Mouse (Mus musculus): ENCODE data around the gene Sema3e. TPM values are rescaled to one million over a fixed set of nuclear protein-coding genes. Genes with fewer than 3 reads are reported as not detected.

Gene Sema3e
- polyA plus RNA-seq, 1 experiment from 2014 or later, result 1.9 TPM

DNA sequence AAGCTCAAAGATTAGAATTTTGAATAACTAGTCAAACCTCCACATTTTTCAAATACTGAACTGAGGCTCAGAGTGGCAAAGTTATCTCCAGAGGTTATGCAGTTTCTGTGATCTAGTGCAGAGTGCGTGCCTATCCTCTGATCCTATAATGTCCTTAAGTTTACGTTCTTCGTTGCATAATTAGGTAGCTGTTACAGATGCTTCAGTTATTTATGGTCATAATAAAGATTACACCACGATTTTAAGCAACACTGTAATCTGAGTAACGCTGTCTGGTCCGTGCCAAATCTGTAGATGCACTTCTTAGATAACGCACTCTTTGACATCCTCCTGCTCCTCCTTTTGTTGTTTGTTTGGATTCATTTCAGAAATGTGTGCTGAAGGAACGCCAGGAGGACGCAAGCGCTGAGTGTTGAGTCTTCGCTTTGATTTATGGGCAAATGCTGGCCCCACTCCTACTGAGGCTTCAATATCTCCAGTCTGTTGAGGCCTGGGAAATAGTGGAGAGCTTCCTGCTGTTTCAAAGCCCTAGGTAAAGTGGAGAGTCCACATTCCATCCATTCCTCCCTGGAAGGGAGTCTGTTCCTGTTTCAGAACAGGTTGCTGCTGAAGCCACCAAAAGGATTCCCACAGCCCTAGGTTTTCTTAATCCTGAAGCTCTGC, 32.2 kb upstream of the Sema3e start:
- no peaks in the 10 kb centered on the region for H3K9me3 ChIP-seq (replicated peaks; ENCODE audit: control insufficient read depth, low read length)
- H3K36me3 ChIP-seq (replicated peaks; ENCODE audit: control insufficient read depth, insufficient read depth, low read depth, low read length), result no peaks in the 10 kb centered on the region
- DNase-seq (ENCODE audit: low spot score) (no peak), ATAC-seq (replicated peaks; ENCODE audit: insufficient number of reproducible peaks, low FRiP score, low TSS enrichment, low read depth) (no peak)
- no peak overlapping the region for H3K27ac ChIP-seq (replicated peaks; ENCODE audit: low read depth, low read length)
- no peak overlapping the region for H3K4me3 ChIP-seq (ENCODE audit: low read depth, low read length)
- no peaks in the 10 kb centered on the region for H3K4me1 ChIP-seq (ENCODE audit: control insufficient read depth, insufficient read depth, low read length)
- no peak overlapping the region for H3K9ac ChIP-seq (replicated peaks; ENCODE audit: low read length)
- H3K4me2 ChIP-seq (ENCODE audit: low read depth, low read length), result no peak overlapping the region
- no peaks in the 10 kb centered on the region for H3K27me3 ChIP-seq (ENCODE audit: control insufficient read depth, insufficient read depth, low read length)
- WGBS, result 60% methylated on average over 11 of the region's 11 CpGs

DNA sequence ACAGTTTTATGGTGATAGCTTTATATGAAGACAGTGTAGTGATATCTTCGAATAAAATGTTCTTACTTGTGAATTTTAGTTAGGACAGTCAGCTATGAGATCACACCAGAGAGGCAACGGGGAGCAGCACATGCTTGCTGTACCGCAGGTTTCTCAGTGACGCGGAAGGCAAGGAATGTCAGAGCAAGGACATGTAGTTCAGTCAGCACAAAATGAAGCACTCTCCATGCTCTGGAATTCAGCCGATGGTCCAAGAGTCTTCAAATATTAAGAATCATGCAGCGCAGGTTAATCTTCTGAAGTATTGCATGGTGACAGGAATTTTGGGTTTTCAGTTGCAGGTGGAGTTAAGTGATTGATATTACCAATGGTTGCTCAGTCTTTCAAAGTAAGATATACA, 3.3 kb downstream of the Sema3e start:
- Histone ChIP-seq H3K9me3 (replicated peaks; ENCODE audit: control insufficient read depth, low read length) (no peaks in the 10 kb centered on the region), H3K4me3 (ENCODE audit: low read depth, low read length) (no peak overlapping the region), H3K36me3 (replicated peaks; ENCODE audit: control insufficient read depth, insufficient read depth, low read depth, low read length) (no peaks in the 10 kb centered on the region), H3K4me2 (ENCODE audit: low read depth, low read length) (no peak overlapping the region), H3K27me3 (ENCODE audit: control insufficient read depth, insufficient read depth, low read length) (peaks cover 5% of the 10 kb centered on the region), H3K4me1 (ENCODE audit: control insufficient read depth, insufficient read depth, low read length) (no peaks in the 10 kb centered on the region), H3K9ac (replicated peaks; ENCODE audit: low read length) (no peak overlapping the region), H3K27ac (replicated peaks; ENCODE audit: low read depth, low read length) (no peak overlapping the region)
- DNase-seq (ENCODE audit: low spot score) (no peak), ATAC-seq (replicated peaks; ENCODE audit: insufficient number of reproducible peaks, low FRiP score, low TSS enrichment, low read depth) (no peak)
- WGBS, result 88% methylated on average over 7 of the region's 7 CpGs

DNA sequence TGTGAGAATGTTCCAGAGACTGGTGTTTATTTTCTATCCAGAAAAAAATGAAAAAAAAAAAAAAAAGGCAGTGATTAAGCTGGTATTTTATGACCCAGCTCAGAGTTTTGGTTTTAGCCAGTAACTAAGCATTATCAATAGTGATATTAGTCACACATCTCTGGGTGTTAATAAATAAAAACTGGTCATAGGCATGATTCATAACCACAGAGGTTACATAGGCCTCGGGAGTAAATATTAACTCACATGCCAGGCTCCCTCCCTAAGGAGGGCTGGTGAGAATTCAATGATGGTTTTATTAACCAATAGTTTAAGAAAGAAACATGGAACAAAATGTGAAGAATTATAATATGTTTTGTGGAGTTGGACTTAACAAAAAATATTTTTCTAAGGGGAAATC, 5.7 kb downstream of the Sema3e start:
- DNase-seq (ENCODE audit: low spot score) (no peak), ATAC-seq (replicated peaks; ENCODE audit: insufficient number of reproducible peaks, low FRiP score, low TSS enrichment, low read depth) (no peak)
- Histone ChIP-seq H3K4me3 (ENCODE audit: low read depth, low read length) (no peak overlapping the region), H3K36me3 (replicated peaks; ENCODE audit: control insufficient read depth, insufficient read depth, low read depth, low read length) (no peaks in the 10 kb centered on the region), H3K9me3 (replicated peaks; ENCODE audit: control insufficient read depth, low read length) (no peaks in the 10 kb centered on the region), H3K4me2 (ENCODE audit: low read depth, low read length) (no peak overlapping the region), H3K9ac (replicated peaks; ENCODE audit: low read length) (no peak overlapping the region), H3K27me3 (ENCODE audit: control insufficient read depth, insufficient read depth, low read length) (peaks cover 2% of the 10 kb centered on the region; the same call in 1 of the 2 replicates), H3K4me1 (ENCODE audit: control insufficient read depth, insufficient read depth, low read length) (no peaks in the 10 kb centered on the region), H3K27ac (replicated peaks; ENCODE audit: low read depth, low read length) (no peak overlapping the region)
- WGBS, result 84% methylated on average over 1 of the region's 1 CpGs

DNA sequence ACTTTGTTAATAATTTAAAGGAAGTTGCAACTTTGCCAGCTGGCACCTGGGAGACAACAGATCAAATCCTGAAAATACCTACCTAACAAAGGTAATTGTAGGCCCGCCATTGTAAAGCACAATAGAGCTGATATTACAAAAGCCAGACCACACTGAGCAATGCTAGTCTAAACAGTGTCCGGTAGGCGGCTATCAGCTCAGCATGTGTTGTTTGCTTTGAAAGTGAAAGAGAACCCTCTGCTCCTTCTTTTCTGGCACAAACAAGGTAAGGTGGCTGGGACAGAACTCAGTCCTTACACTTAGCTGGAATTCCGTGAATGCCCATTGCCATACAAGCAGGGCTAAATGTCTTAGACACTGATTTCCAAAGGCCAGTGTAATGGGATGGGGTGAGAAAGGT, 7.0 kb downstream of the Sema3e start:
- H3K4me1 ChIP-seq (ENCODE audit: control insufficient read depth, insufficient read depth, low read length), result no peaks in the 10 kb centered on the region
- no peak overlapping the region for H3K4me3 ChIP-seq (ENCODE audit: low read depth, low read length)
- ATAC-seq (replicated peaks; ENCODE audit: insufficient number of reproducible peaks, low FRiP score, low TSS enrichment, low read depth) (no peak), DNase-seq (ENCODE audit: low spot score) (no peak)
- no peak overlapping the region for H3K9ac ChIP-seq (replicated peaks; ENCODE audit: low read length)
- H3K36me3 ChIP-seq (replicated peaks; ENCODE audit: control insufficient read depth, insufficient read depth, low read depth, low read length), result no peaks in the 10 kb centered on the region
- H3K4me2 ChIP-seq (ENCODE audit: low read depth, low read length), result no peak overlapping the region
- no peaks in the 10 kb centered on the region for H3K9me3 ChIP-seq (replicated peaks; ENCODE audit: control insufficient read depth, low read length)
- 24% methylated on average over 4 of the region's 4 CpGs for WGBS
- no peak overlapping the region for H3K27ac ChIP-seq (replicated peaks; ENCODE audit: low read depth, low read length)
- H3K27me3 ChIP-seq (ENCODE audit: control insufficient read depth, insufficient read depth, low read length), result no peaks in the 10 kb centered on the region

DNA sequence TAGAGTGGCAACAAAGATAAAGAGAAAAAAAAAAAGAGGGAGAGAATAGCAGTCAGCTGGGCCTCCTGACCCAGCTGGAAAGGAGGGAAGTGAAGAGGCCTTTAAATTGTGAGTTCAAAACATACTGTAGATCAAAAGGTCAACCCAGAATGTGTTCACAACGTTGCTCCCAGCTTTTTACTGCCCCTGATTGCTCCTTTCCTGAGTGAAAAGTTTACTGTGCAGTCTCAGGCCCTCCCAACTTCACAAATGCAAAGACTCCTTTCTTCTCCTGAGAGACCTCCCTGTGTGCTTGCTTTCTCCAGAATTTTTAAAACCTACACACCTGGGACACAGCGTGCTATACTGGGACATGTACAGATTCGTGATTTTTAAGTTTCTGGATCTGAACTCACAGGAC, 8.2 kb downstream of the Sema3e start:
- 38% methylated on average over 3 of the region's 3 CpGs for WGBS
- Histone ChIP-seq H3K36me3 (replicated peaks; ENCODE audit: control insufficient read depth, insufficient read depth, low read depth, low read length) (no peaks in the 10 kb centered on the region), H3K27ac (replicated peaks; ENCODE audit: low read depth, low read length) (no peak overlapping the region), H3K4me3 (ENCODE audit: low read depth, low read length) (no peak overlapping the region), H3K9me3 (replicated peaks; ENCODE audit: control insufficient read depth, low read length) (no peaks in the 10 kb centered on the region), H3K27me3 (ENCODE audit: control insufficient read depth, insufficient read depth, low read length) (no peaks in the 10 kb centered on the region), H3K4me2 (ENCODE audit: low read depth, low read length) (no peak overlapping the region), H3K4me1 (ENCODE audit: control insufficient read depth, insufficient read depth, low read length) (no peaks in the 10 kb centered on the region), H3K9ac (replicated peaks; ENCODE audit: low read length) (no peak overlapping the region)
- DNase-seq (ENCODE audit: low spot score) (no peak), ATAC-seq (replicated peaks; ENCODE audit: insufficient number of reproducible peaks, low FRiP score, low TSS enrichment, low read depth) (no peak)

DNA sequence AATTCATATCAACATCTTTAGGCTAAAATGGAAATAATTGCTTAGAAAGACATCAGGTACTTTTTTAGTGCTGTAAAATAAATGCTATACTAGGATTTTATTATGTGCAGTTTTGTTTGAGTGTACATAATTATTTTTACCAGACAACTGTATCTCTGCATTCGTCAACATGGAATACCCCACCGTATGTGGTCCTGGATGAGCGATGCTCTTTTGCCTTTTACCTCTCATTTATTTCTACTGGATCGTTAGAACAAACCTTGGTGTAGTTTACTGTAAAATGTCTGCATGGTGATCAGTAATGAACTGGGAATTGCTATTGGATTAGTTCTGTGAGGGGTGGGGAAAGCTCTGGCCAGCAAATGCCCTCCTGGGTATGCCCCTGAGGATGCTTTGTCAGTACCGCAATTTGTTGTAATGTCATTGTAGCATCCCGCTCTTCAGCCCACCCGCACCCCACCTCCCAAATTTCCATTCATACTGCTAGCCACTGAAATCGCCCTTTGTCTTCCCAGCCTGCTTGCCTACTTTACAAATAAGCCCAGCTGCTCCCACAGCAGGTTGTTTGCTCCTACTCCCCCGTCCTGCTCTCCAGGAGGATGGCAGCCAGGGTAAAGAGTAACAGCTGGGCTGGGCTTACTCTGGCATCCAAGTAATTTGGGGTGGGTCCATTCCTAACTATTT, 13.9 kb downstream of the Sema3e start:
- H3K9me3 ChIP-seq (replicated peaks; ENCODE audit: control insufficient read depth, low read length), result no peaks in the 10 kb centered on the region
- no peak overlapping the region for H3K4me3 ChIP-seq (ENCODE audit: low read depth, low read length)
- DNase-seq (ENCODE audit: low spot score) (peak; percentile 21), ATAC-seq (replicated peaks; ENCODE audit: insufficient number of reproducible peaks, low FRiP score, low TSS enrichment, low read depth) (no peak)
- H3K9ac ChIP-seq (replicated peaks; ENCODE audit: low read length), result no peak overlapping the region
- no peaks in the 10 kb centered on the region for H3K4me1 ChIP-seq (ENCODE audit: control insufficient read depth, insufficient read depth, low read length)
- no peak overlapping the region for H3K4me2 ChIP-seq (ENCODE audit: low read depth, low read length)
- H3K27ac ChIP-seq (replicated peaks; ENCODE audit: low read depth, low read length), result no peak overlapping the region
- H3K36me3 ChIP-seq (replicated peaks; ENCODE audit: control insufficient read depth, insufficient read depth, low read depth, low read length), result no peaks in the 10 kb centered on the region
- WGBS, result 14% methylated on average over 9 of the region's 9 CpGs
- no peaks in the 10 kb centered on the region for H3K27me3 ChIP-seq (ENCODE audit: control insufficient read depth, insufficient read depth, low read length)

DNA sequence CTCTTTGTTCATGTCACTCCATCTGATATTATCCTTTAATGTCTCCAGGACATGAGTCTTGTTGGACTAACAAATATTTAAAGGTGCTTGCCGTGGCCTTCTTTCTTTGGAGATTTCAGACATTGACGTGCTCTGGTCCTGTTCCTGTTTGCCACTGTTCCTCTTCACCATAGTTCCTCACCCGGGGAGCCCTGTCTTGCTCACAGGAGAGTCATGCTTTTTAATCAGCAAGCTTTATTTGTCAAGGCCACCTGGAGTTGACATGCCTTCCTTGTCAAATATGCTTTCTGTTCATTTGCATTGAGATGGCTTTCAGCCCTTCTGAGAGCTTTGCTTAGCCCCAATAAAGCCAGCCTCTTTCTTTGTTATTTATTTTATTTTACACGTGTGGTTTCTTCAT, 15.1 kb downstream of the Sema3e start:
- Histone ChIP-seq H3K27ac (replicated peaks; ENCODE audit: low read depth, low read length) (no peak overlapping the region), H3K9ac (replicated peaks; ENCODE audit: low read length) (no peak overlapping the region), H3K4me2 (ENCODE audit: low read depth, low read length) (no peak overlapping the region), H3K4me3 (ENCODE audit: low read depth, low read length) (no peak overlapping the region), H3K36me3 (replicated peaks; ENCODE audit: control insufficient read depth, insufficient read depth, low read depth, low read length) (no peaks in the 10 kb centered on the region), H3K9me3 (replicated peaks; ENCODE audit: control insufficient read depth, low read length) (no peaks in the 10 kb centered on the region), H3K27me3 (ENCODE audit: control insufficient read depth, insufficient read depth, low read length) (no peaks in the 10 kb centered on the region), H3K4me1 (ENCODE audit: control insufficient read depth, insufficient read depth, low read length) (no peaks in the 10 kb centered on the region)
- no peak for DNase-seq (ENCODE audit: low spot score)
- WGBS, result 31% methylated on average over 4 of the region's 4 CpGs
- no peak for ATAC-seq (replicated peaks; ENCODE audit: insufficient number of reproducible peaks, low FRiP score, low TSS enrichment, low read depth)

DNA sequence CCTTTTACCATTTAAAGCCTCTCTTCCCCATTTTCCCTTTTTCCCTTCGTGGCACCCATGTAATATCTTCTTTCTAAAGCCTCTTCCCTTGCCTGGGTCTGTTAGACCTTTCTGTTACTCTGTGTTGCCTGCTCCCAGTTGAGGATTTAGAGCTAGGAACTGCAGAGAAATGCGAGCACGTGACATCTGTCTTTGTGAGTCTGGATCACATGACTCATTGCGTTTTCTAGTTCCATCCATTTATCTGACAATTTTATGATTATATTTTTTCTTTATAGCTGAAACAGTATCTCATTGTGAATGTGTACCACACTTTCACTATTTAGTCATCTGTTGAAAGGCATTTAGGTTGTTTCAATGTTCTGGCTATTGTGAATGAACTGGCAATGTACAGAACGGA, 18.0 kb downstream of the Sema3e start:
- H3K9ac ChIP-seq (replicated peaks; ENCODE audit: low read length), result no peak overlapping the region
- H3K4me1 ChIP-seq (ENCODE audit: control insufficient read depth, insufficient read depth, low read length), result no peaks in the 10 kb centered on the region
- no peaks in the 10 kb centered on the region for H3K27me3 ChIP-seq (ENCODE audit: control insufficient read depth, insufficient read depth, low read length)
- no peaks in the 10 kb centered on the region for H3K36me3 ChIP-seq (replicated peaks; ENCODE audit: control insufficient read depth, insufficient read depth, low read depth, low read length)
- DNase-seq (ENCODE audit: low spot score) (no peak), ATAC-seq (replicated peaks; ENCODE audit: insufficient number of reproducible peaks, low FRiP score, low TSS enrichment, low read depth) (no peak)
- H3K27ac ChIP-seq (replicated peaks; ENCODE audit: low read depth, low read length), result no peak overlapping the region
- 88% methylated on average over 5 of the region's 5 CpGs for WGBS
- no peak overlapping the region for H3K4me2 ChIP-seq (ENCODE audit: low read depth, low read length)
- H3K4me3 ChIP-seq (ENCODE audit: low read depth, low read length), result no peak overlapping the region
- H3K9me3 ChIP-seq (replicated peaks; ENCODE audit: control insufficient read depth, low read length), result no peaks in the 10 kb centered on the region

Measured in embryonic facial prominence, embryonic 11.5 days (tissue).